Mouse (Mus musculus) small intestine, adult 2 months (tissue): ENCODE results near the gene Pls3. TPM values are rescaled to one million over a fixed set of nuclear protein-coding genes. Genes with fewer than 3 reads are reported as not detected.

ENCODE experiments used
- H3K27ac ChIP-seq: fragments of 200-500 bp; 2 replicates; pipeline ENCODE4 v1.5.1; 2012; ENCODE audit warnings: low read depth, low read length, control low read depth, inconsistent platforms; ENCODE audit not compliant: insufficient read depth
- H3K27me3 ChIP-seq: fragments of 200-500 bp; 2 replicates; pipeline ENCODE4 v1.6.1; 2012; ENCODE audit warnings: mild to moderate bottlenecking, moderate library complexity, low read length, inconsistent platforms; ENCODE audit not compliant: control insufficient read depth, insufficient read depth
- H3K36me3 ChIP-seq: fragments of 200-500 bp; 2 replicates; pipeline ENCODE4 v1.6.1; 2012; ENCODE audit warnings: mild to moderate bottlenecking, low read length, control low read depth, inconsistent platforms; ENCODE audit not compliant: control insufficient read depth, insufficient read depth
- H3K4me1 ChIP-seq: fragments of 200-500 bp; 2 replicates; pipeline ENCODE4 v1.6.1; 2012; ENCODE audit warnings: low read length, inconsistent platforms, mixed read lengths; ENCODE audit not compliant: control insufficient read depth, insufficient read depth, insufficient read length
- H3K4me3 ChIP-seq: fragments of 200-500 bp; 2 replicates; pipeline ENCODE4 v1.5.1; 2012; ENCODE audit warnings: low read depth, mild to moderate bottlenecking, control low read depth, inconsistent platforms, low read length, moderate library complexity
- CTCF ChIP-seq: fragments of 200-500 bp; IDR thresholded peaks from 2 replicates; pipeline ENCODE4 v1.5.1; 2012; ENCODE audit warnings: low read depth, mild to moderate bottlenecking, control low read depth, inconsistent platforms, low read length, moderate library complexity, mixed read lengths; ENCODE audit not compliant: insufficient replicate concordance, insufficient read length; ENCODE audit errors: extremely low read depth
- POLR2A ChIP-seq: fragments of 200-500 bp; IDR thresholded peaks from 2 replicates; pipeline ENCODE4 v1.6.1; 2012; ENCODE audit warnings: low read depth, mild to moderate bottlenecking, control low read depth, inconsistent platforms, low read length, moderate library complexity
- WGBS: fragments of 180-500 bp; shearing (Covaris S2); methylation state at CpG from one replicate; pipeline ENCODE4 v1.1.7; 2018; 5-methylcytosine and 5-hydroxymethylcytosine counted together
- polyA plus RNA-seq: library from polyadenylated mRNA; depleted of rRNA; stranded (reverse); fragments of >200 nt; gene quantifications from 2 replicates; pipeline ENCODE4 v1.2.3, GENCODE M21; 2012

The Pls3 gene
- polyA plus RNA-seq, 1 experiment = 0.61 TPM

DNA sequence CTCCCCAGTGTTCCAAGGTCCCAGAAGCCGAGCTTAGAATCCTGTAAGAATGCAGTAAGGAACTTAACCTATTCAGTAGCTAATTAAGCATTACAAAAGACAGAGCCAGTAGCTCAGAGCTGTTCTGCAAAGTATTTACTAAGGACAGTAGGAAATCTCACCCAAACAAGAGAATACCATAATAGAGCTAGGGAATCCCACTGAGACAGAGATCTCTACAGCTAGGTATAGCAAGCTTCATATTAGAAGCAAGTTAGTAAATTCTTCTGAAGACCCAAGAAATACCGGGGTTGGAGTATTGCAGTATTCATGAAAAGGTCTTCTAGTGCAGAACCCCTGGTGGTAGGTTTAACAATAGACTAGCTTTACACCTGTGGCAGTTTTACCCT is 45.1 kb downstream of the Pls3 start:
- H3K36me3 ChIP-seq = no peaks in the 10 kb centered on the region
- no peak overlapping the region for H3K27ac ChIP-seq
- WGBS = 57% methylated on average over 2 of the region's 2 CpGs
- H3K27me3 ChIP-seq = no peaks in the 10 kb centered on the region
- H3K4me1 ChIP-seq = no peaks in the 10 kb centered on the region
- no peak for TF ChIP-seq POLR2A
- TF ChIP-seq CTCF = no peak
- H3K4me3 ChIP-seq = no peak overlapping the region

GRCm38 (mm10) chrX:75829240-75829866 is 45.6 kb downstream of the Pls3 start:
- no peak overlapping the region for H3K4me3 ChIP-seq
- TF ChIP-seq CTCF (no peak), POLR2A (no peak)
- no peaks in the 10 kb centered on the region for H3K36me3 ChIP-seq
- WGBS = 62% methylated on average over 7 of the region's 7 CpGs
- H3K27ac ChIP-seq = no peak overlapping the region
- H3K4me1 ChIP-seq = no peaks in the 10 kb centered on the region
- no peaks in the 10 kb centered on the region for H3K27me3 ChIP-seq

DNA sequence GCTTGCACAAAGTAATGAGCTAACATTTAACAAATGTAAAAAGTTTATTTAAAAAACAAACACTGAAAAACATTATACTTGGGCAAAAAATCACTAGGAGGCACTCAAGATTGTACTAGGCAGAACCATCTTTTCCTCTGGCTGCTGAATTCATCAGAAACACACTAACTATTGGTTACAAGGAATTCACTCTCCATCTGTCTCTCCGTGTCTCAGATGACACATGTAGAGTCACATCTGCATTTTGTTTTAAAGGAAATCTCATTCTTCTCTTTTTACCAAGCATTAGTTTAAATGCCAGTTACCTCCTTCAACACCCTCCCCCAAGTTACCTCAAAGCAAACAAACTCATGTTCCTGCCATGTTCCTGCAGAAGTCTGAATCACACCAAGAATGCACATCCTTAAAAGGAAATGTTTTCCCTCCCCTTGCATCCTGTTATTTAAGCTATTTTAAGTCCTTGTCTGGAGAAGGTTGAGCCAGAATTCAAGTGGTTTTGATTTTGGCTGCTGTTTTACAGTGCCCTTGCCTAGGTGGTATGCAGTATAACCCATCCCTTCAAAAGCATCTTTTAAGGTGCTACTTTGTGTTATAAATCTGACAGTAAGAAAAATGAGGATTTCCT is 56.2 kb downstream of the Pls3 start:
- no peak overlapping the region for H3K4me3 ChIP-seq
- no peaks in the 10 kb centered on the region for H3K27me3 ChIP-seq
- no peak for TF ChIP-seq POLR2A
- no peak for TF ChIP-seq CTCF
- 62% methylated on average over 1 of the region's 1 CpGs for WGBS
- H3K27ac ChIP-seq = no peak overlapping the region
- H3K36me3 ChIP-seq = no peaks in the 10 kb centered on the region
- no peaks in the 10 kb centered on the region for H3K4me1 ChIP-seq

GRCm38 (mm10) chrX:75814958-75815357 is 60.0 kb downstream of the Pls3 start:
- H3K4me1 ChIP-seq = no peaks in the 10 kb centered on the region
- H3K27ac ChIP-seq = no peak overlapping the region
- H3K4me3 ChIP-seq = no peak overlapping the region
- 79% methylated on average over 2 of the region's 2 CpGs for WGBS
- H3K36me3 ChIP-seq = no peaks in the 10 kb centered on the region
- H3K27me3 ChIP-seq = no peaks in the 10 kb centered on the region
- TF ChIP-seq CTCF (no peak), POLR2A (no peak)

DNA sequence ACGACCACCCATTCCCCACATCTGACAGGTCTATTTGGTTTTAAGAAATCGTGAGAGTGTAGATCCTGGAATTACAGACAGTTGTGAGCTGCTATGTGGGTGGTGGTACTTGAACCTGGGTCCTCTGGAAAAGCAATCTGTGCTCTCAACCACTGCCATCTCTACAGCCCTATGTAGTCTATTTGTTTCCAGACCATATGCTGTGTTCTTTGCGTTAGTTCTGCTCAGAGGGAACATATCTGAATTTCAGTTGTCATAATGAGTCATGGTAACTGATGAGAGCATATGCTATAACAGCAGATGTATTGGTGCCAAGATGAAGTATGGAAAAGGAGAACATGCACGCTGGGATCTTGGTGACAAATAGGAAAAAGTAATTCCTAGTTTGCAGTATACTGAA is 60.9 kb downstream of the Pls3 start:
- TF ChIP-seq CTCF (no peak), POLR2A (no peak)
- Histone ChIP-seq H3K27me3 (no peaks in the 10 kb centered on the region), H3K4me3 (no peak overlapping the region), H3K27ac (no peak overlapping the region), H3K36me3 (no peaks in the 10 kb centered on the region), H3K4me1 (no peaks in the 10 kb centered on the region)
- WGBS = 88% methylated on average over 4 of the region's 4 CpGs

DNA sequence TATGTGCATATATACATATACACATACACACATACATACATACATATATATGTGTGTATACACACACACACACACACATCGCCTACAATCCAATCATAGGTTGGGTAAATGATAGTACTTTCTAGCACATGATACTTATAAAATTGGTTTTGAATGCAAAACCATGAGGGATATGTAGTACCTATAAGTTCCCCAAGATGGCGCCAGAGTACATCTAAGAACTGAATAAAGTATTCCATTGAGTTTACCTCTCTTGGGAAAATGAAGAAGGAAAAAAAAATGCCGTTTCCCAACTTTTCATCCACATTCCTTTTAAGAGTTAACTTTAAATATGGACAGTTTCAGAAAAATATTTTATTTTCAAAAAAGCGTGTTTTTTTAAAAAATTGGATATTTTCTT is 78.4 kb downstream of the Pls3 start:
- Histone ChIP-seq H3K4me1 (no peaks in the 10 kb centered on the region), H3K27ac (no peak overlapping the region), H3K27me3 (no peaks in the 10 kb centered on the region), H3K36me3 (no peaks in the 10 kb centered on the region), H3K4me3 (no peak overlapping the region)
- TF ChIP-seq CTCF (no peak), POLR2A (no peak)
- 20% methylated on average over 4 of the region's 4 CpGs for WGBS

GRCm38 (mm10) chrX:75779796-75780195 is 95.2 kb downstream of the Pls3 start:
- no peaks in the 10 kb centered on the region for H3K4me1 ChIP-seq
- no peaks in the 10 kb centered on the region for H3K36me3 ChIP-seq
- H3K27ac ChIP-seq = no peak overlapping the region
- WGBS = 71% methylated on average over 4 of the region's 4 CpGs
- no peaks in the 10 kb centered on the region for H3K27me3 ChIP-seq
- no peak for TF ChIP-seq CTCF
- no peak for TF ChIP-seq POLR2A
- no peak overlapping the region for H3K4me3 ChIP-seq
